Mouse (Mus musculus): Measurements from ENCODE around the gene Lce6a.

Gene Lce6a

GRCm38 (mm10) chr3:92621560-92621959 is at the start of gene Lce6a:
TSS of gene Lce6a (minus strand) at chr3:92621660.
- no peak for DNase-seq (ENCODE audit: low read depth in 2 of 2, low spot score in 2 of 2)

GRCm38 (mm10) chr3:92670215-92670614 is 48.8 kb upstream of the Lce6a start, which contains the start of gene Lce1a2:
TSS of gene Lce1a2 (minus strand) at chr3:92670315.
- DNase-seq (ENCODE audit: low read depth in 2 of 2, low spot score in 2 of 2), result no peak

- DNase-seq (ENCODE audit: low read depth in 2 of 2, low spot score in 2 of 2), result no peak
These were observed 35.4 kb upstream of the Lce6a start, which contains the start of gene Lce1b for GRCm38 (mm10) chr3:92656826-92657225. TSS of gene Lce1b (minus strand) at chr3:92656926.

- no peak for DNase-seq (ENCODE audit: low read depth in 2 of 2, low spot score in 2 of 2)
These were observed 26.7 kb upstream of the Lce6a start, which contains the start of gene Lce1a1 for GRCm38 (mm10) chr3:92648207-92648606. TSS of gene Lce1a1 (minus strand) at chr3:92648307.

- DNase-seq (ENCODE audit: low read depth in 2 of 2, low spot score in 2 of 2), result no peak
These were observed 18.4 kb upstream of the Lce6a start for GRCm38 (mm10) chr3:92639854-92640253.

GRCm38 (mm10) chr3:92638653-92638991 is 17.2 kb upstream of the Lce6a start:
- DNase-seq (ENCODE audit: low read depth in 2 of 2, low spot score in 2 of 2), result no peak

GRCm38 (mm10) chr3:92637745-92638652 is 16.5 kb upstream of the Lce6a start:
- no peak for DNase-seq (ENCODE audit: low read depth in 2 of 2, low spot score in 2 of 2)

- DNase-seq (ENCODE audit: low read depth in 2 of 2, low spot score in 2 of 2), result no peak
These were observed 11.7 kb downstream of the Lce6a start for GRCm38 (mm10) chr3:92609804-92610203.

- DNase-seq (ENCODE audit: low read depth in 2 of 2, low spot score in 2 of 2), result no peak
These were observed 14.1 kb downstream of the Lce6a start, which contains the start of gene 2210017I01Rik for GRCm38 (mm10) chr3:92607392-92607791. TSS of gene 2210017I01Rik (minus strand) at chr3:92607492.

- no peak for DNase-seq (ENCODE audit: low read depth in 2 of 2, low spot score in 2 of 2)
These were observed 19.3 kb downstream of the Lce6a start for GRCm38 (mm10) chr3:92602169-92602568.

- no peak for DNase-seq (ENCODE audit: low read depth in 2 of 2, low spot score in 2 of 2)
These were observed 21.0 kb downstream of the Lce6a start for GRCm38 (mm10) chr3:92600456-92600855.

- DNase-seq (ENCODE audit: low read depth in 2 of 2, low spot score in 2 of 2), result no peak
These were observed 21.5 kb downstream of the Lce6a start for GRCm38 (mm10) chr3:92599973-92600372.

GRCm38 (mm10) chr3:92598429-92598828 is 23.0 kb downstream of the Lce6a start:
- DNase-seq (ENCODE audit: low read depth in 2 of 2, low spot score in 2 of 2), result no peak

GRCm38 (mm10) chr3:92588858-92589257 is 32.6 kb downstream of the Lce6a start, which contains the start of gene Smcp:
TSS of gene Smcp (minus strand) at chr3:92588997.
- DNase-seq (ENCODE audit: low read depth in 2 of 2, low spot score in 2 of 2), result no peak

GRCm38 (mm10) chr3:92587190-92587589 is 34.3 kb downstream of the Lce6a start:
- DNase-seq (ENCODE audit: low read depth in 2 of 2, low spot score in 2 of 2), result no peak

- no peak for DNase-seq (ENCODE audit: low read depth in 2 of 2, low spot score in 2 of 2)
These were observed 36.4 kb downstream of the Lce6a start for GRCm38 (mm10) chr3:92585055-92585454.

- DNase-seq (ENCODE audit: low read depth in 2 of 2, low spot score in 2 of 2), result no peak
These were observed 38.2 kb downstream of the Lce6a start for GRCm38 (mm10) chr3:92583164-92583826.

- DNase-seq (ENCODE audit: low read depth in 2 of 2, low spot score in 2 of 2), result no peak
These were observed 42.0 kb downstream of the Lce6a start for GRCm38 (mm10) chr3:92579508-92579907.

GRCm38 (mm10) chr3:92578652-92579413 is 42.6 kb downstream of the Lce6a start:
- no peak for DNase-seq (ENCODE audit: low read depth in 2 of 2, low spot score in 2 of 2)

- DNase-seq (ENCODE audit: low read depth in 2 of 2, low spot score in 2 of 2), result no peak
These were observed 47.9 kb downstream of the Lce6a start, which contains the start of gene Ivl for GRCm38 (mm10) chr3:92573449-92574041. TSS of gene Ivl (minus strand) at chr3:92573735.
